Mouse (Mus musculus) ovary, adult 18-20 months (tissue): Measurements from ENCODE around the gene Clba1.
"Not testable (repeated sequence)": the region's sequence is repeated elsewhere in the genome, so short reads cannot be mapped to it uniquely, and the experiment has no call there.

ENCODE experiments used
- DNase-seq: peaks from one replicate; pipeline ENCODE4 v3.0.0; 2022; ENCODE audit warnings: low spot score, mixed read lengths

Gene Clba1

DNA sequence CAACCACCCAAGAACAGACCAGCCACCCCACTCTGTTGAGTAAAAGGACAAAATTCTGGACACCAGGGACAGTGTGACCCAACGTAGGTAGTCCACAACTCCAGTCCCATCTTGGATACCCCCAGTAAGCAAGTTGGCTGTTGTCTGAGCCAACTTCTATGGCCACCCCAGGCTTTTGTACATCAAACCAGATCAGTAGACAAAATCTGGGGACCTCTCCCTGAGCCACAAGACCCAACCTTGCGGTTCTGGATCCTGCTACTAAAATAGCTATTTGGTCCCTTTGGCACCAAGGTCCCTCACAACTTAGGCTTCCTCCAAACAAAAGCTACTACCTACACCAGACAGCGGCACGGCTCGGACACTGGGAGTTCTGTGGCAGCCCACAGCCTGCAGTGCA is 13.7 kb upstream of the Clba1 start:
- no peak for DNase-seq

DNA sequence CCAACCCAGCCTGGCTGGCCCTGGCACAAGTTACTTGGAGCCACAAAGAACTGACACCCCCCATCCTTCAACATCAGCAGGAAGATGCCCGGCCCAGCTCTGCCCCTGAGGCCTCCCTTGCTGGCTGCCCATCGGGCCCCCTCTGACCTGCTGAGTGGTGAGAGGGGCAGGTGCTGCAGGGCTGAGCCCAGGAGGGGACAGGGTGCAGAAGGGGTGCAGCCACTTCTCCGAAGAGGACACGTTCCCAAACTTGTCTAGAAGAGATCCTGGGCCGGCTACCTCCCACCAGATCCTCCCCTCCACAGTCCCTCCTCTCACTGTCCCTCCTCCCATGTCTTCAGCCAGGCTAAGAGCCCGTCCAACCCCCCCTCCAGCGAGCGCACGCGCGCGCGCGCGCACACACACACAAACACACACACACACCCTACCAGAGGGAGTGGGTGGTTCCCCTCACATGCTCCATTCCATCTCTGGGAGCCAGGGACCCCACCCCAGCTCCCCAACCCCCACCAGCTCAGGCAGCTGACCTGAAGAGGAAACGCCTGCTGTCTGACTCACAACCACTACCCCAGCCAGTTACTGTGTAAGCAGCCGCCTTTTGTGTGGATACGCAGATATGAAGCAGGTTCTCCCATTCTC is 13.2 kb upstream of the Clba1 start:
- DNase-seq: no peak

DNA sequence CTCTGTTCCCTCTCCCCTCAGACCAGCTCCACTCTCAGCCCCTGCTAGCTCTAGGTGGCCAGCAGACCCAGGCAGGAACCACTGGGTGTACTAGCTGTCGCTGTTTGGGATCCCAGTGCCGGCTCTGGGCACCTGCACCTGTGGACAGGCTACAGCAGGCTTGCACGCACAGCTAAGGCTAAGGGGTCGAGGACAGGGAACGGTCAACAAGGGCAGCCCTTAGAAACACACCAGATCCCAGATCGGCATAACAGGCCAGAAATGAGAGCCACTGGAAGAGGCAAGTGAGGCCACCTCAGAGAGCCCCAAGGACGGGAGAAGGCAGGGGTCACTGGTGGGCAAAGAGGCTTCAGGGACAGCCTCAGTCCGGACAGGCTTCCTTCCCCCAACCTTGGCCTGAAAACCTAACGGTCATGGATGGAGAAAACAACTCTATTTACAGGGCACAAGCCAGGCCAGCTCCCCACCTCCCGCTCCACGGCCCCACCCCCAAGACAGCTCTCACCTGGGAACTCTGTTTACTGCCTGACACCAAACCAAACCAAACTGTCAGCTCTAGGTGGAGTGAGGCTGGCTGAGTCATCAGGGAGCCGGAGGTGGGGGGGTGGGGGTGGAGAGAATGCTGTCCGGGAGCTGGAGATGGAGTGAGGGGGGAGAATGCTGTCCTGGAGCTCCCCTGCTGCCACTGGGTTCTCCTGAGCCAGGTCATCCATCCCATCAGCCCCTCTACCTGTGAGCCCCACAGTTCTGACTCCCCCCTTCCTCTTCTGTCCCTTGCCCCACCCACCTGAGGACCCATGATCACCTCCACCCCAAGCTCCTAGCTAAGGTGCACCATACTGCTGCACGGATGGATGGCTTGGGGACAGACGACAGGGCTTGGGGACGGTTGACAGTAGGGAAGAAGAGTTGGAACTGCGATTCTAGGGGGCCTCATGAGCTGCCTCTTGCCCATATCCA is 11.9 kb upstream of the Clba1 start:
- no peak for DNase-seq

DNA sequence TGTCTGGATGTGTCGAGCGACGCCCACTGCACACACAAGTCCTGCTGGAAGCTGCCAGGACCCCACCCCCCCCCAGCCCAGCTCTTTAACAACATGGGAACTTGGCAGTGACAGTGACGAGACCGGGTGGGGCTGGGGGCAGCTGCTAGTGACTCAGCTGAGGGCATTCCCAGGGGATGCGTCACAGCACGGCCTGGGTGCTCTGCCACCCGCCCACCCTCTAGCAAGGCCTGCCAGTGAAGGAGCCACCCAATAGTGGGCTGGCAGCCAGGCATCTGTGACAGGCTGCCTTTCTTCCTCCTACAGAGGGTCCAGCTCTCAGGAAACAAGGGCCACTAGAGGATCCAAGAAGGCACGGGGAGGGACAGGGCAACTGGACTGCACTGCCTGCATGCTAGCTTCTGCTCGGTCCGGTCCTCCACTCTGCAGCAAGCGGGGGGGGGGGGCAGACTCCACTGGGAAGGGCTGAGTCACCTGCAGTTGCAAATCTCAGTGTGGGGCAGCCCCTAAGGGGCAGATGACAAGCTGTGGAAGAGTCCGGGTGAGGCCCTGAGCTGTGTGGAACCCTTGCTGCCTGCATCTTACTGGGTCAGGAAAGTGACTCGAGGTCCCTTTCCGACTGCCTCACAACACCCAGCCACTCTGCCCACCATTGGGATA is 10.9 kb upstream of the Clba1 start:
- DNase-seq: peak; percentile 43

DNA sequence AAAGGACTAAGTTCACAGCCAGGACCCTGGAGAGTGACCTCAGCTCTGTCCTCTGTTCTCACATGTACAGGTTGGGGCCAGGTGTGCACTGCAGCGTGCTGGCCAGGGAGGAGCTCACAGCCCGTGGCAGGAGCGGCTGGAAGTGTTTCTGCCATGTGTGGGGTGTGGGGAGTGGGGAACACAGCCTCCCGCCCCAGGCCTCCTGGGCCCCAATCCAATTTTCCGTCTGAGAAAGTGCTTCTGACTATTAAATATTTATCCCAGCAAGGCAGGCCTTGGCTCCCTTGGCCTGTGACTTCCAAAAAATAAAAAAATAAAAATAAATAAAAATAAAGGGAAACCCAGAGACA is 10.4 kb upstream of the Clba1 start:
- no peak for DNase-seq

DNA sequence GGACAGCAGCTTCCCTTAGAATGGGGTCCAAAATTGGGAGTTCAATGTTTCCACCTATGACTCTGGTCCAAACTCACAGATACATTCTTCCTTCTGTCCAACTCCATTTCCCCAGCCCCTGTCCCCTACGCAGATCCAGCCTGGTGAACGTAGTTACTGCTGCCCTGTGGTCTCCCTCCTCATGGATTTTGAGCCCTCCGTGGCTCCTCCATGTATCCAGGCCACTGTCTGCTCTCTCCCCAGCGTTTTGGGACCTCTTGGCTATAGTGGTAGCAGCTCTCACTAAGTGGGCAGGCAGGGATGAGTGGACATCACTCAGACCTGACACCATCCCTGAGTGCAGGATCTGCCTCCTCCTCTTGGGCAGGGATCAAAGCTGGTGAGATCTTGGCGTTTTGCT is 10.0 kb upstream of the Clba1 start:
- DNase-seq: no peak

DNA sequence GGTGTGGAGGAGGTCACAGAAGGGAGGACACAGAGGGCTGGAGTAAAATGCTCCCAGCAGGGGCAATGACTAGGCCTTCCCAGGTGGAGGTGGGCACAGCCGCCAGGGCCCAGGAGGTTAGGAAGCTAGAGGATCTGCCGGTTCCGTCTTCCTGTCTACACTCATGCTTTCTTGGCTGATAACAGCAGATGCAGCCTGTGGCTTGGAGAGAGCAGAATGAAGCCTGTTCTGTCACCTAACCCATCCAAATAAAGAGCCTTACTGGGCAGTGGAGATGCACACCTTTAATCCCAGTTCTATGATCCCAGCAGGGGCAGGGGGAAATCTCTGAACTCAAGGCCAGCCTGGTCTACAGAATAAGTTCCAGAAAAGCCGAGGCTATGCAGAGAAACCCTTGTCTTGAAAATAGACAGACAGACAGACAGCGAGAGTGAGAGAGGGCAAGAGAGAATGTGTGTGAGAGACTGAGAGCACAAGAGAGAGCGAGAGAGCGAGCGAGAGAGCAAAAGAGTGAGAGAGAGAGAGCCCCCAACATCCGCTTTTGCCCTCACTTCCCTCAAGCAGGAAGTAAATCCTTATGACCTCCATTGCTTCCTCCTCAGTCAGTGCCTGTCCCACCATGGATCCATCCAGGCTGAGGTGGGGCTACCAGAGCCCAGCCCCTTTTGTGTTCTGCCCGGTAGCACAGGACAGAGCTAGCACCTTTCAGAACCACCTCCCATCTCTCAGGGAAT is 9.3 kb upstream of the Clba1 start:
- DNase-seq: no peak

DNA sequence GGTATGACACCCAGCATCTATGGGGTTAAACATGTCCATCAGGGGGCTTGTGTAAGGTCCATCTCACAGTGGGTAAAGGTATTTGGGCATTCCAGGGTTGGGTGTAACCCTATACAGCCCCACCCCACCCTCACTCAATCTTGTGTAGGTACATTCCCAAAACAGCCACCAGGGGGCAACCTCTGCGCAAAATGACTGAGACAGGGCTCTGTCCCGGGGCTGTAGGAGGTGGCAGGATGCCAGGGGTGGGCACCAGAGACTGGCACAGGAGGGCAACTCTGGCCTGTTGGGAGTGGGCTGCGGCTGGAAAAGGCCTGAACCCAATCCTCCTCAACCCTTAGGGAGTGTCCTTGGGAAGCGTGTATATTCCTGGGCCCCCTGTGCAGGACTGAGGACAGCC is 8.3 kb upstream of the Clba1 start:
- no peak for DNase-seq

DNA sequence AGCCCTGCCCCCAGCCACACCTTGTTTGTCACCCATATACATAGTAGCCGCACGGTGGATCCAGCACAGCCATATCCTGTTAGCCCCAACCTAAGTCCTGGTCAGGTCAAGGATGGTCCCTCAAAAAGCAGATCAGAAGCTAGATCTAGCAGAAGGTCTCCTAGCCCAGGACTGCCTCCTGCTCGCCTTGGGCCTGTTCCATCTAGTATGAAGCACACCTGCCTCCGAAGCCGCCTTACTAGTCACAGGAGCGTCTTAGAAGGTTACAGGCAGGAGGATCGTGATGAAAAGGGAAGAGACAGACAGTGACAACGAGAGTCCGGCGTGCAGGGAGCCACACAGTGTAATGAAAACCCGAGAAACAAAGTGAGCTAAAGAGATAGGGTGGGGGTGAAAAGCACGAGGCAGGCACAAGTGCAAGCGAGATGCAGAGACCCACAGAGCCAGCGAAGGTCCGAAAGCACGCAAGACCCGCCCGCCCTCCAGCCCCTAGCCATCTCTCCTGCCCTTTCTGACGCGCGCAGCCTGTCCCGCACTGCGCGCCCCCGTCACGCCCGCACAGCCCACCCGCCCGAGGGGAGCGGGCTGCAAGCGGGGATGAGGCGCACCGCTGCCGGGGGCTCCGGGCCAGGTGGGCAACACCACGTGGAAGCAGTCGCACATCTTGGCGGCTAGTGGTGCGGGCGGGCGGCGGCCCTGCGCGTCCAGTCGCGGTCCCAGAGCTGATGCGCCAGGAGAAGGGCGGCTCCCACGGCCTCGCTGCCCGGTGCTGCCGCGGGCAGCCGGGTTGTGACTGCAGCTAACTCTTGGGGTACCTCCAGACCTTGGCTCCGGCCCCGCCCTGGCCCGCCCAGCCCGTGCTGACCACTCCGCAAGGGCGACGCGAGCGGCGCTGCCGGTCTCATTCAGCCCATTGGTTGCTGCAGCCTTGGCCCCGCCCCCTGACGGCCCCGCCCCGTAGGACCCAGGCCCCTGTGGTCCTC is 6.6 kb upstream of the Clba1 start, which contains the start of gene Ahnak2:
Ahnak2 (minus strand) TSS at position 794 of the 983 bp plus-strand sequence.
- DNase-seq: no peak

DNA sequence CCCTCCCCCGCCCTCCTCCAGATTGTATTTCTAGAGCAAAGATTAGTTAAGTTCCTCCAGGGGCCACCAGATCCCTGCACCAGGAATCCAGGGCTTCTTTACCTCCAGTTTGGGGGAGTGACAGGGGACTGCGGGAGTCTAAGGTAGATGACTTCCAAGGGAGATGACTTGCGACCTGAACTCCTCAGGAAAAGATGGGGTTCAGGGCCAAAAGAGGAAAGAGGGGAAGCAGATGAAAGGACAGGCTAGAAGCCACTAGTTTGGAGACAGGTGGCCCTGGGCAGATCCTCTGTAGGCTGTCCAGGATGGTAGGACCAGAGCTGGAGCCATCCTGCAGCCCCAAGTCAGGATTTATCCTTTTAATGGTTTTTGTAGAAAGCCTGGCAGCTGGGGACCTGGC is 5.8 kb upstream of the Clba1 start:
- DNase-seq: no peak

DNA sequence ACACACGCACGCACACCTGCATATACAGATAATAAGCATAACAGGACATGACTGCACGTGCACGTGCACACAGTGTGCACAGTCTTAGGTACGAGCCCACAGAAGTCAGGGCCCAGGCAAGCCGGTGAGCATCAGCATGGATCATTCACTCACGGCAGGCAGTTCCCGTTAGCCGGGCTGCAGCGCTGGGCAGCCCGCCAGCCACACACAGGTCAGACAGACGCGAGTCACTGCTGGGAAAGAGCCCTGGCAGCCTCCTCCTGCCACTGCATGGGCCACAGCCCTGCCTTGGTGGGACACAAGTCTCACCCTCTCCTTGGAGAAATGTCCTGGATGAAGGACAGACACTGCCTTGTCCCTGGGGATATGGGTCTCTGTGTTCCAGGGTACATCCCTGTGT is 4.7 kb upstream of the Clba1 start:
- no peak for DNase-seq

DNA sequence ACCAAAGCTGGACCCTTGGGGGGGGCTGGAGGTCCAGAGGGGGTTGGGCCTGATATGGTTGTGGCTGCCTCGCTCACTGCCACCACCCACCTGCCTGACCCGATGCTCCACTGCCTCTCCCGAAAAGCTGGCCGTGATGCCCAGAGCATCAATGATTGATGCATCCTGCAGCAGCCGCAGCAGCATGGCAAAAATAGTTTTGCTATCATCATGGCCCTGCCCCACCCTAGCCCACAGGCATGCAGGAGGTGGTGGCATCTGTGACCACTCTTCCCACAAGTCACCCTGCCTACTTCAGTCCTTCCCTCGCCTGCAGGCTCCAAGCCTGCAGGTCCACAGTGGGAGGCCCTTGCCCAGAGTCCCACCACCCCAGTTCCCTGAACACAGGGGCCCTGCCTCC is 2.7 kb upstream of the Clba1 start:
- DNase-seq: no peak

DNA sequence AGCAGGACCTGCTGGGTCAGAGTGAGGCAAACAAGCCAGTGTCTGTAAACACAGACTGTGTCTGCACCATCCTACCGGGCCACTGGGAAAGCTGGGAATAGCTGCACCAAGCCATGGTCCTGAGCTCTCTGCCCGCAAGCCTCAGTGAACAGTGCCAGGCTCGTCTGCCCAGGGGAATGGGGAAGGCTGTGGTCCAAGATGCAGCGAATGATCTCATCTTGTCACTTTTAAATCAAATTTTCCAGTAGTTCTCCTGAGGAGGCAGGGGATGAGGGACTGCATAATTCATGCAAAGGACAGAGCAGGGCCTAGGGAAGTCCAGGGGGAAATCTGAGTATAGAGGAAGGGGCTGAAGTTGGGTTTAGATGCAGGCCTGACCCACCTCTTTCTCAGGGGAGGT is 941 bp upstream of the Clba1 start:
- DNase-seq: no peak

DNA sequence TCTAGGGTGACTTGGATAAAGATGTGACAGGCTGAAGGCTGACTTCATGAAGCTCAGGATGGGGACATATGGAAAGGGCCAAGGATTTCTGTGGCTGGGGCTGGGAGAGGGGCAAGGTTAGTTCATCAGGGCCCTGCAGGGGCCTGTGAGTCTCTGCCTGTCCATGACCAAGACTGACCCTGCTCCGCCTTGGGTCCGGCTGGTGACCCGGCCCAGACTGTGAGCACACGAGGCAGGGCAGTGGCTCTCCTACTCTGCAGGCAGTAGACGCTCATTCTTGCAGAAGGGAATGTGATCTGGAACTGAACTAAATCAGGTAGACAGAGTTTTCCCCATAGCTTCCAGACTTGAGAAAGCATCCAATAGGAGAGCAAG is 538 bp upstream of the Clba1 start:
- DNase-seq: no peak

DNA sequence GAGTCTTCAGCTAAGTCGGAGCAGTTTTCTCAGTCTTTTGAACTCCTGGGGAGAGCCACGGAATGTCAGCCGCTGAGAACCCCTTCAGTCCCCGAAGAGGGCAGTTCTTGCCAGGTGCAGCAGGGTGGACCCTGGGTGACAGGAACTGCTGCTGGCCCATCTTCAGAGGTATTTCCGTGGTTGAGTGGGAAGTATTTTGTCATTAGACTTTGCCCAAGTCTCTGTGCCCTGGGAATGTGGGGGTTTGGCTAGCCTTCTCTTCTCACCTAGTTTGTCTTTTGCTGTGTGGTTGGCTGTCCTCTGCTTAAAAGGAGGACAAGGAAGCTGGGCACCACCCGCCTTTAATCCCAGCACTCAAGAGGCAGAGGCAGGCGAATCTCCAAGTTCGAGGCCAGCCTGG is 904 bp downstream of the Clba1 start:
- DNase-seq: no peak

DNA sequence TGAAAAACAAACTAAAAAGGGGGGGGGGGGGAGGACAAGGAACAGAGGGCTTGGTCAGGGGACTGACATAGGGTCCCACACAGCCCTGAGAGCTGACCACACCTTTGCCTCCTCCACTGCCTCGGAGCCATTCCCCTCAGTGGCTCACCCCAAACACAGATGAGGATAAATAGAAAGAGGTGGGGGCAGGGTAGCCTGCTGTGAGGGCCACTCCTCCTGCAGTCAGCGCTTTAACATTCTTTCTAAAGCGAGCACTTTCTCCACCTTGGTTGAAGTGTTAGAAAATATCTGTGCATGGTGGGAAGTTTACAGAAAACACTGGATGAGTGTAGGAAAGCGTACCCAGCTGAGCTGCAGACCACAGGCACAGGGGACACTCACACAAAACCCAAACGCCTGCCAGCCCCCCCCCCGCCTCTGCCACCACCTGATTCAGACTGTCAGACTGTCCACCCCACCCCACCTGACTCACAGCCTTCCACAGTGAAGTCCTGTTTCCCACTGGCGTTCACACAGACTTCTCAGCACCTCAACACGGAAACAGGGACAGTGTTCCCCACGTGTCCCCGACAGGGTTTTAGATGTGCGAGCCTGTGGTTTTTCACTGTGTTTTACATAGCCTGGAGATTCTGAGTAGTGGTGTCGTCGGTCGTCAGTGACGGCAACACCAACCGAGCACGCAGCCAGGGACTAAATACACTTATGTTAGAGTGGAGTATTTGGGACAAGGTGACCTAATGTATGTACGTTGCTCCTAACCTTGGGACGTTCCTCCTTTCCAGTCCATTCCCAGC is 1.6 kb downstream of the Clba1 start:
- no peak for DNase-seq

DNA sequence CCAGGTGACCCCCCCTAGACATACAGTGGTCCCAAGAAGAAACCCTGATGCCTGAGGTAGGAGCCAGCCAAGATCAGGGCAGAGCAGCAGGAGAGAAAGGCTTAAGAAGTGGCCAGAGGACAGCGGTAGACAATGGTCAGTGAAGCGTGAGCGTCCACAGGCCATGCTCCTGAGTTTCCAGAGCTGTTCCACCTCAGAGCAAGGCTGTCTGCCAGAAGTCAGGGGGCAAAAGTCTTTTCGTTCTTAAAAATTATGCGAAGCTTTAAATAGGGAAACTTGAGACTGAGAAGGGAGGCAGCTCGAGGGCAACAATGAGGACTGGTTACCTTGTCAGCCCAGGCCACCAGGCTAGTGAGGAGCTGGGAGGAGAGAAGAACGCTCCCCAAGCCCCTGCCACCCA is 4.6 kb downstream of the Clba1 start:
- no peak for DNase-seq

DNA sequence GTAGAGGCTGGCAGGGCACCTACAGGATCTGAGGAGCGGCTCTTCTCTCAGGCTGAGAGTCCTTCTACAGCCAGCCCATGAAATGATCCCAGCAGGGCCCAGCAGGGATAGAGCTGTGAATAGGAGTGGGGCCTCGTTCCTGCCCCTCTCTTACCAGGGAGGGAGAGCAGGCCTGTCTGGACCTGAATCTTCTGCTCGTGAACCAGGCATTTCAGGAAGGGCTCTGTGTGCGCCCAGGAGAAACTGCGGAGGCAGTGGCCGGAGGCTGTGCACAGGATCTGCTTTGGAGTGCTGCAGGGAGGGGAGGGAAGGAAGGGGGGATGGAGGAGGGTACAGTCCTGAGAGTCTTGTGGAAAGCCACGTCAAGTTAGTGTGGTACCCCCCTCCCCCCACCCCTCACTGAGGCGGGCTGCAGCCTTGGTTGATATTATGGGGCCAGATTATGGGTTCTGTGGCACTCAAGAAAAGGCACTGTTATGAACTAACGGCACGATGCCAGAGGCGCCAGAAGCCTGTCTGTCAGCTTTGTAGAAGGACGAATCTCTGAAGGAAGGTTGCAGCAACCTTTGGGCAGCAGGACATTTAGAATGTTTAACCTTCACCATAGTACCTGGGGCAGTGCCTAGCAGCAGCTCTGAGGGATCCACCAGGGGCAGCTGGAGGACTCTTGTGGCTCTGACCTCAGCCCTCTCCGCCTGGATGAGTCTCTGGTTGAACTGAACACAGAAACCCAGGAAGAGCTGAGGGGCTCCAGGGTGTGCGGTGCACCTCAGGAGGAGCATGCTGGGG is 6.1 kb downstream of the Clba1 start:
- no peak for DNase-seq

DNA sequence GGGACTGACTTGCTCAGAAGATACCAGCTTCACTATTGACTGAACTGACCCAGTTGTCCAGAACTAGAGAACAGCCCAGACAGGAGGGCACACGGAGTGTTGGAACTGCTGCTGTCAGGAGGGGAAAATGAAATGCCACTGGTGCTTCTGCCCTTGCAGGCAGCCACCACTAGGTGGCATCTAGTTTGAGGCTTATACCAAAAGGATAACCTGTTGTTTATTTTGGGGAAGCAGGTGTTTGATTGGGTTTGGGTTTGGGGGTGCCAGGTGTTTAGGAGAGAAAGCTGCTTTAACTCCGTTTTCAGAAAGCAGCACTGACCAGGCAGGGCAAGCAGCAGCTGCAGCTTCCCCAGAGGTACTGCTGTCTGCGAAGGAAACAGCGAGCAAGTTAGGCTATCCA is 7.6 kb downstream of the Clba1 start:
- DNase-seq: no peak

DNA sequence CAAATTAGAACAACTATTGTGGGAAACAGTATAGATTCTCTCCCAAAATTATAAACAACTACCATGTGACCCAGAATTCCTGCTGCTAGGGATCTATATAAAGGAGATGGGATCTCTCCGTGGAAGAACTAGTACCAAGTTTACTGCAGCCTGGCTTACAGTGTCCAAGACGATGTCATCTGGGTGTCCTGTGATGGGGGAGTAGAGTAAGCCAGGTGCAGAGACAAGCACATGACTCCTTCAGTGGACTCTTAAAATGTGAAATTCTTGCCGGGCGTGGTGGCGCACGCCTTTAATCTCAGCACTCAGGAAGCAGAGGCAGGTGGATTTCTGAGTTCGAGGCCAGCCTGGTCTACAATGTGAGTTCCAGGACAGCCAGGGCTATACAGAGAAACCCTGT is 8.1 kb downstream of the Clba1 start:
- not testable (repeated sequence) for DNase-seq
